Mouse (Mus musculus) 3T3-L1 (cell line): Measurements from ENCODE around the gene Ciapin1.
"Not testable (repeated sequence)": the region's sequence is repeated elsewhere in the genome, so short reads cannot be mapped to it uniquely, and the experiment has no call there.

ENCODE experiments used
- DNase-seq: peaks from one replicate; pipeline ENCODE4 v3.0.0-alpha.2; 2015; ENCODE audit warnings: low read depth, low spot score

Ciapin1 gene

DNA sequence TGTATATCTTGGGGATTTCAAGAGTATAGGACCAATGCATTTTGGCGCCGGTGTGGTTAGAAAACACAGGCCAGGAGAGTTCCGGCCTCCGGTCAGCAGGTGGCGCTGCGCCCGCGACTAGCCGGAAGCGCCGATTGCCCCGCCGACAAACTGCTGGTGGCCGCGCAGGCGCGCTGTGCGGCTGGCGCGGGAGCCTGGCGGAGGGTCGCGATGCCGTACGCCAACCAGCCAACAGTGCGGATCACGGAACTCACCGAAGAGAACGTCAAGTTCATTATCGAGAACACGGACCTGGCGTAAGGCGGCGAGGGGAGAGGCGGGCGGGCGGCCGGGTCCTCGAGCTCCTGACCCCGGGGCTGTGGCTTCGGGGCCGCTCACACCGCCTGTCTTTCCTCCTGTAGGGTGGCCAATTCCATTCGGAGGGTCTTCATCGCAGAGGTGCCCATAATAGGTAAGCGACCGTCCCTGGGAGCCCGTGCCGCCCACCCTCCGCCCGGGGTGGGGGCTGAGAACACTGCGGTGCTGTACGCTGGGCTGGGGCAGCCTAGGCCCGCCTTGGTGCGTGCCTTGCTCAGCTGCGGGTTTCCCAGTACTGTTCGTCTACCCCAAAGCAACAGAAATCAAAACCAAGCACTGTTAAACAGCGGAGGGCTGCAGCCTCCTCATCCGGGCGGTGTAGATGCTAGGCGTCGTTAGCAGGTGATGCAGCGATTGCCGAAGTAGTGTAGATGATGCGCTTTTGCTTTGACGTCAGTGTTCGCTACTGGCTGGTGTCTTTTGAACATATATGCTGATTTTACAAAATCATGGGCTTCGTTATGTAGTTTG, 19.4 kb upstream of the Ciapin1 start, which contains the start of gene Polr2c:
TSS of gene Polr2c (plus strand) at position 105 of the 828 bp plus-strand sequence.
- DNase-seq, result peak; percentile 80

DNA sequence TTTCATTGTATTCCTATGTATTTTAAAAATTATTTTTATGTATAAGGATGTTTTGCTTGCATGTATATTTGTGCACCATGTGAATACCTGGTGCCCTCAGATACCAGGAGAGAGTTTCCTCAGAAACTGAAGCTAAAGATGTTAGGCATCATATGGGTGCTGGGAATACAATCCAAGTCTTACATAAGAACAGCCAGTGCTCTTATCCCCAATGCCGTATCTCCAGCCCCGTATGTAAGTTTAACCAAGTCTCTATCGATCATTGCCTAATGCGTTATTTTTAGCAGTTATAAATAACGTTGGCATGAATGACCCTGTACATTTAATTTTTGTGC, 18.8 kb upstream of the Ciapin1 start:
- no peak for DNase-seq

DNA sequence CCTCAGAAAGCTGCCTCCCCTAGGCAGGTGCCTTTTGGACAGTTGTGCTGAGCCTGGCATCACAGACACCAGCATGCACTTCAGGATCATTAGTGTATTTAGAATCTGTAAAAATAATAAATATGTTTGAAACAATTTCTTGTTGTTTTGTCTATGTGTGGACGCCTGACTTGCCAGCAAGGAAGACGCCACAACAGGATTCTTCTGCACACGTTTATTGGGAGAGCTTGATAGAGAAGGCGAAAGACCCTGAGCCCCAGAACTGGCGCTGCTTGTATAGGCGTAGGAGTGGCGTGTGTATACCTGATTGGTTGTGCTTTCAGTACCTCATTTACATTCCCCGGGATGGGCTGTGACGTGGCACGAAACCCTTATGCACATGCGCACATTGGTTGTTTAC, 16.6 kb upstream of the Ciapin1 start:
- not testable (repeated sequence) for DNase-seq

DNA sequence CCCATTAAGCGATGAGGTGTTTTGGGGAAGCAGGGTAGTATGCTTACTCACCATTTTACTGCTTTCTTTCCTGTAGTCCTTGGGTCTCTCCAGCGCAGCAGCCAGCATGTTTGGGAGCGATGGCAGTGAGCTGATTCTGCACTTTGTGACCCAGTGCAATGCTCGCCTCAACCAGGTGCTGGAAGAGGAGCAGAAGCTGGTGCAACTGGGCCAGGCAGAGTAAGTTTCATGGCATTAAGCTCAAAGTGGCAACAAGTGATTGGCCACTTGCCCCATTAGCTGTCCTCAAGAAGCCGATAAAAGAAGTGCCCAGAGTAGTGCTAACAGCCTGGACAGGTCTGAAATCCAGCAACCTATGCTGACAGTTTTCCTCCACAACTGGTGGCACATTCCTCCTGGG, 11.9 kb upstream of the Ciapin1 start:
- DNase-seq, result no peak

DNA sequence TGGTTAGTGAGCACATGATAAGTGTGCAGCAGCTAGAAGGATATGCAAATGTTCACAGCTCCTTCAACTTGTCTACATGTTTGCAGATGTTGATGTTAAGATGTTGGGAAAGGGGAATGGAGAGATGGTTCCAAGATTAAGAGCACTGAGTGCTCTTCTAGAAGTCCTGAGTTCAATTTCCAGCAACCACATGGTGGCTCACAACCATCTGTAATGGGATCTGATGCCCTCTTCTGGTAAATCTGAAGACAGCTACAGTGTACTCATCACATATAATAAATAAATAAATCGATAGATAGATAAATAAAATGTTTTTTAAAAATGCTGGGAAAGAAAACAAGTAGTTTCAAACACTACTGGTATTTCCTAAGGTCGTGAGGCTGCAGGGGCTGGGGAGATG, 3.0 kb upstream of the Ciapin1 start:
- DNase-seq, result no peak

DNA sequence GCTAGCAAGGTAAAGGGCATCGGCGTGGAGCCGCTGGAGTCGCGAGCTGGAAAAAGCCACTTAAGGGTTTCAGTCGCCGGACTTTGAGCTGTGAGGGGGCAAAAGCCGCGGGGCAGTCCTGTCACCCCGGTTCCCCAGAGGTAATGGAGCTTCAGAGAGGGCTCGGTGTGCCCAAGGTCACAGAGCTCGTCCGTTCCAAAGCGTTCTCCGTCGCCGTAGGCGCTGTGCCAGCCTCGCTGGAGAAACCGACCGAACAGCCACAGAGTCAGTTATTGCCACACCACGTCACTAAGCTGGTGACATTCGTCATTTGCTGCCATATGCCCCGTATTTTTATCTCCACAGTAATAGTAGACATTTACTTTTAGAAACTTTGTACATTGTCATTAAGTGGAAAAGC, 442 bp upstream of the Ciapin1 start:
- peak; percentile 56 for DNase-seq

DNA sequence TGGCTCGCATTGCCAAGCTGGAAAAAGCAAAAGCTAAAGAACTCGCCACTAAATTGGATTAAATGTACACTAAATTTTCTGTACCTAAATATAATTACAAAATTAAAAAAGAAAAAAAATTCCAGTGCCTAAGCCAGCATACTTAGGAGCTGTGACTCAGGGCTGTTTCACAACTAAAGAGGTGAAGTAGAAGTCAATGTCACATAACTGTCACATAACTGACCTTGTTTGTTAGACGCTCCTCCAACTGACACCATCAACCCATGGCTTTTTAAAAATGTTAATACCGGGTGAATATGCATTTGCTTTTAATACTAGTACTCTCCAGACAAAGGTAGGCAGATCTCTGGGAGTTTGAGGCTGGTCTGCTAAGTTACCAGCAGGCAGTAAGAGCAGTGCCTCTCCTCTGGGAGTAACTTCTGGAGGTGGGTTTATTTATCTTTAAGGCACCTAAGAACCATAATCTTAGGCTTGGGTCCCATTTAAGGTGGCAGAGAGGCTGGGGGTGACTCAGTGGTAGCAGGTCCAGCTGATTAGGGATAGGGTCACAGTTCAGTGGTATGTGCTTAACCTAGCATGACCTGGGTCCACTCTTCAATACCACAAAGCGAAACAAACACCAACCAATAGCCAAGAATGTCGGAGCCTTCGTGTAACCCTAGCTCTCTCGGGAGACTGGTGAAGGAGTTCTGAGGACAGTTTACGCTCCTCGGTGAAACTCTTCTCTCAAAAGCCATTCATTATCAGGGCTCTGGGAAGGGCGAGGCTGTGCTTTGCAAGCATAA, 1.5 kb downstream of the Ciapin1 start:
- DNase-seq, result peak; percentile 32

DNA sequence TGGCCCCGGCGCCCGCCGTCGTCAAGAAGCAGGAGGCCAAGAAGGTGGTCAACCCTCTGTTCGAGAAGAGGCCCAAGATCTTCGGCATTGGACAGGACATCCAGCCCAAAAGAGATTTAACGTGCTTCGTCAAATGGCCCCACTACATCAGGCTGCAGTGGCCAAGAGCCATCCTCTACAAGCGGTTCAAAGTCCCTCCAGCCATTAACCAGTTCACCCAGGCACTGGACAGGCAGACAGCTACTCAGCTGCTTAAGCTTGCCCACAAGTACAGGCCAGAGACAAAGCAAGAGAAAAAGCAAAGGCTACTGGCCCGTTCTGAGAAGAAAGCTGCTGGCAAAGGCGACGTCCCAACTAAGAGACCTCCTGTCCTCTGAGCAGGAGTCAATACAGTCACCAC, 2.4 kb downstream of the Ciapin1 start:
- not testable (repeated sequence) for DNase-seq

DNA sequence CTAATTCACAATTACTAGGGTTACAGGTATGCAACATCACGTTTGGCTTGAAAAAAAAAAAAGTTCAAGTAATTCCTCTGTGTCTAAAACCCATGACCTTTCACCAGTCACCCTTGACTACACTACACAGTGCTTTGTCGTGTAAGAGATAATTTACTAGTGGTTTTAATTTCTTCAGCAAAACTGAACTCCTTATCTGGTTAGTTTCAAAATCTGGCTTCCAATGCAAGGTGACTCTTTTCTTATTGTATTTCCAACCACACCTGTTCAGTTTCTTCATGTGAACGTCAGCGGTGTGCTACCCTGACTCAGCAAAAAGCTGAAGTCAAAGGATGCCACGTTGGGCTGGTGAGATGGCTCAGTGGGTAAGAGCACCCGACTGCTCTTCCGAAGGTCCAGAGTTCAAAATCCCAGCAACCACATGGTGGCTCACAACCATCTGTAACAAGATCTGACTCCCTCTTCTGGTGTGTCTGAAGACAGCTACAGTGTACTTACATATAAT, 4.2 kb downstream of the Ciapin1 start:
- not testable (repeated sequence) for DNase-seq

DNA sequence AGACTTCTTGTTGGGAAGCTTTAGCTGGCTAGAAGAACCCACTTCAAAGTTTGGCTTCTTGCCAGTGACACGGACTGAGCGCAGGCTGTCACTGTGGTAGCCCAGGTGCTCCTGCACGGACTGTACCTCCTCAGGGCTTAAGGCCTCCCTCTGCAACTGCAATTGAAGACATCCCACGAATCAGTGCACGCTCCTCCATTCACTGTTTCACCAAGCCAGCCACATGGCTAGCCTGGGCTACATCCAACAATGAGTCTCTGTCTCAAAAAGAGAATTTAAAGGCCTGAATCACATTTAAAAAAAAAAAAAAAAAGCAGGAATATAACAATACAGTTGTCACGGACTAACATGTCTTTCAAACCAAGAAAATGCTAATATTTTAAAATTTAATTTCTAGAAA, 9.9 kb downstream of the Ciapin1 start:
- DNase-seq, result peak; percentile 46

DNA sequence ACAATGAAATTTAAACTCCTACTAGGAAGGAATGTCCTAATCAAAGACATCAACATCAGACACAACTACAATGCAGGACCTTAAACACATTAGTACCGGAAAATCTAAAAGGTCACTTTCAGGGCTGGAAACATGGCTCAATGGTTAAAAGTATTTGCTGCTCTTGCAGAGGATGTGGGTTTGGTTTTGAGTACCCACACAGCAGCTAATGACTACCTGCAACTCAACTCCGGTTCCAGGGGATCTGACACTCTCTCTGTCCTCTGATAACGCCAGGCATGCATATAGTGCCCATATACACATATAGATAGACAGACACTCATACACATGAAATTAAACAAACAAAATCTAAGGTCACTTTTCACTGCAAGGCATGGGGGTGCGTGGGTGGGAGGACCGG, 11.9 kb downstream of the Ciapin1 start:
- no peak for DNase-seq

DNA sequence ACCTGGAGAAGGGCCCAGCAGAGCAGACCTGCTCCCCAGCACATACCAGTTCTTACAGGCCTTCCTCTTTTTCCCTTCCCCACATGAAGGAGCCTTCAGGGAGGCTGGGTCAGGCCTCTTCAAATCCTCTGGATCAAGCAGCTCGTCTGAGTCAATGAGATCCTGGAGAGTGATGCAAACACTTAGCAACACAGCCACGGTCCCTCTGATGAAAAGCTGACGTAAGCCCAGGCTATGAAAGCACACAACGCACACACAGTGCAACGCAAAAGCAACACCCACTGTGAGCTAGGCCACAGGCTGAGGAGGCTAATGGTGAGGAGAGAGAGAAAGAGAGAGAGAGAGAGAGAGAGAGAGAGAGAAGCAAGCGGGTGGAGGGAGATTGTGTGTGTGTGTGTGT, 13.0 kb downstream of the Ciapin1 start:
- peak; percentile 48 for DNase-seq

DNA sequence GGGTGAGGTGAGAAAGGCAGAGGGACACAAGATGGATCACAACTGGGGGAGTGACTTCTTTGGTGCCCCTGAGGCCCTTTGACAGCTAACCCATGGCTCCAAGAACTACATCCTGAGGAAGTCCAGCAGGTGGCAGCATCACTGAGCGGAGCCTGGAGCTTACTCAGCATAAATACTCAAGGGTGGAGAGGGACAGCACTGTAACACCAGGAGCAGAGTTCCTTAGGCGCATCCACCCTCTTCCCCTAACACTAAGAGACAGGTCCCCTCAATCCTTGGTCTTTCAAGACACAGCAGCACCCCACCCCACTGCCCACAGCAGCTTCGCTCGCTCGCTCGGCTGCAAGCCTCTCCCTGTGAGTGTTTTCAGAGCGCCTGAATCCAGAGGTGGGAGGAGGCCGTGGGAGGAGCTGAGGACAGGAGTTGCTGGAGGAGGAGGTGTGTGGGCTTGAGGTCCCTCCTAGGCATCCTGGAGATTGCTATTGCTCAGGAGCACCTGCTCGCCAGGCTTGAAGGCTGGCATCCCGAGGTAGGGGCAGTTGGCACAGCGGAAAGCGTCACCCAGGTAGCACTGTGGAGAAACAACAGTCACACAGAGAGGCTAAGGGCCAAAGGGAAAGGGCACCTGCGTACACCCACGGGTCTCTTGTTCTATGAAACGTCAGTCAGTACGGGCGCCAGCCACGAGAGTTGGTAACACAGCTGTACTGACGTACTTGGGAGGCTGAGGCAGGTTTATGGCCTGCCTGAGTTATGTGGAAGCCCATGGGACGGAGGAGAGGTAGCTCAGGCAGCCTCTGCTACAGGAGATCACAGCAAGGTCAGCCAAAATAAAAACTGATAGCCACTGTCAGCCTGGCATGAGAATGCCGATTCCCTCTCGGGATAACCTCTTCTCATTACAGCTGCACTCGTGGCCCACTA, 15.3 kb downstream of the Ciapin1 start:
- peak; percentile 78 for DNase-seq

DNA sequence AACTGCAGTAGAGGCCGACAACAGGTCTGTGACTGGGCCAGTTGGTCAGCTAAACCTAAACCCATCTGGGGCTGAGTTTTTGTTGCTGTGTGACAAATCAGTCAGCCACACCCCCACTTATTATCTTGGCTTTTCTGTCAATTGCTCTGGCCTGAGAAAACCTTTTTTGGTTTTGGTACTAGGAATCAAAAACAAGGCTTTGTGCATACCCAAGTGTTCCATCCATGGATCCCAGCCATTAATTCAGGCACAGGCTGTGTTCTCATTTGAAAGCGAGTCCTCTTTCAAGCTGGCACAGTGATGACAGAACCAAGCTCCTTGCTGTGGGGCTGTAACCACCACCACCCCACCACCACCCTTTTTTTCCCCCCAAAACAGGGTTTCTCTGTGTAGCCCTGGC, 16.8 kb downstream of the Ciapin1 start:
- no peak for DNase-seq

DNA sequence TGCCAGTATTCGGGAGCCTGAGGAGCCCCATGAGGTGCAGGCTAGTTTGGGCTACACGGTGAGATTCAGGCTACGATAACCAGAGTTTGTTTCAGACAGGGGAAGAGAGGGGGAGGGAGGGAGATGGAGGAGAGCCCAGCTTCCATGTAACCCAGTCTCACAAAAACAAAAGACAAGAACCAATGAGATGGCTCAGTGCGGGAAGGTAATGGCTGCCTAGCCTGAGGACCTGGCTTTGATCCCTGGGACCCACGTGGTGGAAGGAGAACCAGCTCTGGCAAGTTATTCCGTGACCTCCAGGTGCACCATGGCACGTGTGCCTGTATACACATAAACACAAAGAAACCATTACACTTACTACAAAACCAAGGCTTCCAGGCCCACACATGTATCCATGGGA, 17.6 kb downstream of the Ciapin1 start:
- DNase-seq, result no peak

DNA sequence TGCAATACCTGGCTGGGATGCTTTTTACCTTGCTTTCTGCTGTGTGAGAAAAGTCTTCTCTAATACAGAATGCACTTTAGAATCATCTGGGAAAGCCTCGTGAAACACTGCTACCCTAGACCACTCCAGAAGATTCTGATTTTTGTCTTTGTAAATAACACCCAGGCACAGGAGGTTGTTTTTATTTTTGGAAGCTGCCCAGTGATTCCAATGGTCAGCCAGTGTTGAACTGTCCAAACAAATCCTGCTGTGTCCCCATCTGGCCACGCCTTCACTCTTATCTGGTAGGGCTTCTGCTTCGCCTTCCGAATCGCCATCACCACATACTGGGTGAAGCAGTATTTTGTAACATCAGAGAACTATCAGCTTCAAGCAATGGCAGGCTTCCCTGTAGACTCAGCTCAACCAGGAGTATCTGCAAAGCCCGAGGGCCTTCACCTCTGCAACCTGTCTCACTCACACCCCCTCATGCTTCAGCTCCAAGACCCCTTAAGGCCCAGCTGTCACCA, 18.4 kb downstream of the Ciapin1 start:
- DNase-seq, result no peak

DNA sequence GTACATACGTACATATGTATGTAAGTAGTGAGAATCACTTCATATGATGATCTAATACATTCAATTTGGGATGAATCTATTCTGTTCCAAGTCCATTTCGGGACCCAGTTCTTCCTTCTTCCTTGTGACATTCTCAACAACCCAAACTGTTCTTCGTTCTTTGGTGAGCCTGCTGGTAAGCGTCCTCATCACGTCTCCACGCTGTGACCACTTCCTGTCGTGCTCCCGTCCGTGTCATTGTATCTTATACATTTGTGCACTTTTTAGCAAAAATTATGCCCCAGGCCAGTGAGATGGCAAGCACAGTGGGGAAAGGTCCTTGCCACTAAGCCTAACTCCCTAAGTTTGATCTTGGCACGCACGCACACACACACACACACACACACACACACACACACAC, 20.2 kb downstream of the Ciapin1 start:
- DNase-seq, result no peak

DNA sequence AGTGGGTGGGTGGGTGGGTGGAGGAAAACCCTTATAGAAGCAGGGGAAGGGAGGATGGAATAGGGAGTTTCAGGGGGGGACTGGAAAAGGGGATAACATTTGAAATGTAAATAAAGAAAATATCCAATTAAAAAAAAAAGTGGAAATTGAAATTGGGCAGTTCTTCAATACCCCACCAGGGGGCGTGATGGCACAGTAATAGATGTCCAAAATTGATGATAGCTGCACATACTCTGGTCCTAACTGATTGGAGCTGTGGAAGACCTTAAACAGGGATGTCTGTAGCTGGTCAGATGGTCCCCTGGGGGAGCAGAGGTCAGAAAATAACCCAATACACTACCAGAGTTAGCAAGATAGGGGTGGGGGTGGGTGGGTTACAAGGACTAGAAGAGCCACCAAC, 23.6 kb downstream of the Ciapin1 start:
- DNase-seq, result peak; percentile 61

DNA sequence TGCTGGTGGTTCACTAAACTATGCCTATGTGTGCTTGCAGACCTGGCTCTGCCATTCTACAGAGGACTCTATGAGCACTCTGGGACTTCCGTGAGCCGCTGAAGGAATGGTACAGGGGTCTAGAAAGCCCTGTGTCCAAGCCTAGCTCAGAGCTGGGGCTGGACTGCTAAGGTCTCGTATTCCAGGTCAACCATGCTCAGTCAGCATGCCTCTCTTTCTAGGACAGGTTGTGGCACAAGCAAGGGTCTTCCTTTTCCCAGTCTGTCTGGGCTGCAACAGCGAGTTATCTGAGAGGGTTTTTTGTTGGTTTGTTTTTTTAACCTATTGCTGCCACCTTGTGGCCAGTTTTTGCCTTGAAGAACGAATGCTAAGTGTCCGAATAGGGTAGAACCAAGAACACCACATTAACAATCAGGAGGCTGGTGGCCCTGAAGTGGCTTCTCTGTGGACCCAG, 25.5 kb downstream of the Ciapin1 start:
- DNase-seq, result peak; percentile 96

DNA sequence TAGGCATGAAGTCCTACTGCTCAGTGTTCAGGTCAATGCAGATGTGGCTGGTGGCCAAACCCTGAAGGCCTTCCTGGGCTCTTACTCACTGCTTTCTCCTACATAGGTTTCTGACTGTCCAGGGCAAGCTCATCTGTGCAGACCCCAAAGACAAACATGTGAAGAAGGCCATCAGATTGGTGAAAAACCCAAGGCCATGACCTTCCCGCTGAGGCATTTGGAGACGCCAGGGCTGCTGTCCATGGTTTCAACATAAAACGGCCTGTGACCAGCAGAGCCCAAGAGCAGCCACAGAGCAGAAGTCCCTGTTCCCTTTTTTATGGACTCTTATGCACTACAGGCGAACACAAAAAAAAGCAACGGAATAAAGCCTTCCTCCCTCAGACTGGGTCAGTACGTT, 26.5 kb downstream of the Ciapin1 start:
- peak; percentile 66 for DNase-seq

DNA sequence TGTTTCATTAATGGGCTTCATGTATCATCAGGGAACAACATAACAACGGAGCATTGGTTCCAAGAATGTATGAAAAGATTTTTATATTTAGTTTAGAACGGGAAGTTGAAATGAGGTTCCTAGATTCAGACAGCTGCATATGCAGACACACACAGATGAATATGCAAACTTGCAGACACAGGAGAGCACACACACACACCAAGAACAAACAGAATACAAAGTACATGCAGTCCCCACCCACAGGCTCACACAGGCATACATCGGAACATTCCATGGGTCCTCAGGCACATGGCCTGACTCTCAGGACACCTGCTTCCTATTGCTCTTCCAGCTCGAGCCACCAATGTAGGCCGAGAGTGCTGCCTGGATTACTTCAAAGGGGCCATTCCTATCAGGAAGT, 27.3 kb downstream of the Ciapin1 start:
- DNase-seq, result no peak
